Comparison of ENCODE assay signal across 35 mouse cellular contexts in genomic region chr19:37654012-37654411, GRCm38 (mm10). TPM values are rescaled to one million over a fixed set of nuclear protein-coding genes. Genes with fewer than 3 reads are reported as not detected.
DNase-seq lines count a peak whose midpoint lies in the region; ATAC-seq and TF ChIP-seq lines count a peak whose summit lies in the region.
"Had no signal": no experiment of that assay in that cellular context is flagged by ENCODE, and none has a peak within 500 bp of the region (broad histone marks: within the 10 kb centered on the region; RNA-seq: fewer than 3 reads in every experiment).

No protein-coding gene starts in this region.

- no peaks in the 10 kb centered on the region for H3K36me3 ChIP-seq in midbrain, embryonic 11.5 days (ENCODE audit: control insufficient read depth, insufficient read depth, low read length)
- no peaks in the 10 kb centered on the region for H3K36me3 ChIP-seq in midbrain, postnatal 0 days (ENCODE audit: insufficient read depth, low read length)
- H3K36me3 ChIP-seq: heart, embryonic 12.5 days; hindbrain, embryonic 15.5 days; limb, embryonic 12.5 days; lung, embryonic 15.5 days; midbrain, embryonic 12.5 days had no signal

- 12% methylated on average over 5 of the region's 5 CpGs for WGBS in midbrain, embryonic 11.5 days
- 40% methylated on average over 5 of the region's 5 CpGs for WGBS in midbrain, postnatal 0 days

- no peak overlapping the region for H3K4me3 ChIP-seq in midbrain, embryonic 11.5 days (ENCODE audit: low read depth, low read length)
- no peak overlapping the region for H3K4me3 ChIP-seq in midbrain, postnatal 0 days (ENCODE audit: low read depth, low read length)
- no peak overlapping the region for H3K4me3 ChIP-seq in left cerebral cortex, adult 2 months
- H3K4me3 ChIP-seq: heart, adult 2 months; heart, embryonic 12.5 days; hindbrain, embryonic 15.5 days; limb, embryonic 12.5 days; lung, embryonic 15.5 days; midbrain, embryonic 12.5 days had no signal

- DNase-seq in embryo, embryonic 10 days (ENCODE audit: low spot score): peak; percentile 39
- DNase-seq in embryo, embryonic 11 days: no peak
- peak; percentile 86 for DNase-seq in midbrain, embryonic 11.5 days (ENCODE audit: low spot score, missing footprints)
- DNase-seq in midbrain, postnatal 0 days (ENCODE audit: low spot score): no peak
- no peak for DNase-seq in left cerebral cortex, postnatal 4 days
- no peak for DNase-seq in left cerebral cortex, adult 2 months (ENCODE audit: extremely low spot score in 1 of 2, low spot score in 2 of 2)
- DNase-seq: adrenal gland, postnatal 10 days; cerebellum, adult 9-11 months; heart, adult 2 months; heart, postnatal 4 days; kidney, adult 11 months; kidney, postnatal 14 days; layer of hippocampus, adult 9-11 months; lung, postnatal 36 days; right cerebral cortex, postnatal 25 days; thymus, postnatal 25 days had no signal

- H3K4me1 ChIP-seq in midbrain, embryonic 11.5 days (ENCODE audit: control insufficient read depth, insufficient read depth, low read length): peaks cover 22% of the 10 kb centered on the region
- H3K4me1 ChIP-seq in midbrain, postnatal 0 days (ENCODE audit: insufficient read depth, low read length): no peaks in the 10 kb centered on the region
- H3K4me1 ChIP-seq: hindbrain, embryonic 15.5 days; limb, embryonic 12.5 days; lung, embryonic 15.5 days had no signal

- H3K27ac ChIP-seq in midbrain, embryonic 11.5 days (ENCODE audit: low read depth, low read length): no peak overlapping the region
- H3K27ac ChIP-seq in midbrain, postnatal 0 days (ENCODE audit: low read depth, low read length): no peak overlapping the region
- H3K27ac ChIP-seq in left cerebral cortex, adult 2 months: no peak overlapping the region
- H3K27ac ChIP-seq: heart, adult 2 months; hindbrain, embryonic 15.5 days; limb, embryonic 12.5 days; liver, embryonic 14.5 days; lung, embryonic 15.5 days; midbrain, embryonic 12.5 days had no signal

- intact Hi-C loops in left cerebral cortex, postnatal 4 days (cut with DNase I): no loop called here
- intact Hi-C loops in left cerebral cortex, adult 2 months (cut with DNase I): no loop called here

- peaks cover 3% of the 10 kb centered on the region for H3K27me3 ChIP-seq in midbrain, embryonic 11.5 days (ENCODE audit: control insufficient read depth, insufficient read depth, low read length)
- no peaks in the 10 kb centered on the region for H3K27me3 ChIP-seq in midbrain, postnatal 0 days (ENCODE audit: insufficient read depth, low read length)
- H3K27me3 ChIP-seq: CH12.LX; heart, embryonic 12.5 days; hindbrain, embryonic 15.5 days; limb, embryonic 12.5 days; lung, embryonic 15.5 days had no signal

- ATAC-seq in midbrain, embryonic 11.5 days (ENCODE audit: low FRiP score): no peak; the same call in 1 of the 2 replicates
- ATAC-seq in midbrain, postnatal 0 days (ENCODE audit: low FRiP score): no peak
- ATAC-seq in megakaryocyte progenitor cell, adult 5-6 weeks (replicated peaks; ENCODE audit: poor library complexity): peak; percentile 88
- no peak for ATAC-seq in activated CD4-positive, CD25-positive, alpha-beta regulatory T cell, adult 4 months
- ATAC-seq: forebrain, embryonic 16.5 days; inflammation-experienced regulatory T-cells, adult 6 months had no signal

- H3K4me2 ChIP-seq in midbrain, embryonic 11.5 days: no peak overlapping the region
- H3K4me2 ChIP-seq in midbrain, postnatal 0 days (ENCODE audit: low read depth, low read length, poor library complexity, severe bottlenecking): no peak overlapping the region
- H3K4me2 ChIP-seq: heart, embryonic 12.5 days; hindbrain, embryonic 15.5 days; limb, embryonic 12.5 days; lung, embryonic 15.5 days; midbrain, embryonic 12.5 days had no signal

- no peak for TF ChIP-seq CTCF in midbrain, postnatal 0 days (IDR thresholded peaks at IDR 0.05)
- no peak for TF ChIP-seq CTCF in left cerebral cortex, adult 2 months (IDR thresholded peaks at IDR 0.05)

- no peaks in the 10 kb centered on the region for H3K9me3 ChIP-seq in midbrain, embryonic 11.5 days (ENCODE audit: control insufficient read depth, low read length)
- H3K9me3 ChIP-seq in midbrain, postnatal 0 days (ENCODE audit: low read length): no peaks in the 10 kb centered on the region
- H3K9me3 ChIP-seq: G1E; heart, embryonic 12.5 days; hindbrain, embryonic 15.5 days; limb, embryonic 12.5 days; lung, embryonic 15.5 days; midbrain, embryonic 12.5 days had no signal

- H3K9ac ChIP-seq in midbrain, embryonic 11.5 days (ENCODE audit: low read length): no peak overlapping the region
- H3K9ac ChIP-seq in midbrain, postnatal 0 days (replicated peaks; ENCODE audit: low read length, poor library complexity, severe bottlenecking): no peak overlapping the region
- H3K9ac ChIP-seq: heart, embryonic 12.5 days; hindbrain, embryonic 15.5 days; limb, embryonic 12.5 days; liver, embryonic 14.5 days; lung, embryonic 15.5 days; midbrain, embryonic 12.5 days had no signal

RNA-seq across cellular contexts. Expression of gene Cyp26c1, which starts 31.4 kb away (rescaled TPM):
- polyA plus RNA-seq in midbrain, embryonic 11.5 days (2014; fragmentation: Nextera tagmentation; extraction: Ambion mirVana): not detected in 2 replicates
- total RNA-seq in midbrain, postnatal 0 days (2014; rRNA removed): not detected in 2 replicates
- polyA plus RNA-seq in midbrain, postnatal 0 days (2015; fragmentation: Nextera tagmentation; extraction: Ambion mirVana): not detected in 2 replicates
- total RNA-seq in megakaryocyte progenitor cell, adult 5-6 weeks (2015): not detected in 2 replicates
- total RNA-seq in megakaryocyte progenitor cell, adult 5-6 weeks (2017): not detected in 2 replicates
- total RNA-seq in left cerebral cortex, postnatal 4 days (2021): under 1 TPM in 1 of 2 experiments, not detected in 1; 0.22 TPM
- total RNA-seq in left cerebral cortex, adult 2 months (2021): under 1 TPM in 1 of 2 experiments, not detected in 1; 0.38 TPM
- polyA plus RNA-seq in activated CD4-positive, CD25-positive, alpha-beta regulatory T cell, adult 4 months (2017; shearing (Covaris generic)): not detected
- total RNA-seq: CH12.LX; gastrocnemius, adult 8-10 months; heart, adult 2 months; heart, postnatal 4 days; left cerebral cortex, postnatal 14 days; monocyte, adult 5-6 weeks had no signal
- polyA plus RNA-seq: forebrain, embryonic 16.5 days; heart, adult 2 months; heart, embryonic 12.5 days; heart, postnatal 0 days; hindbrain, embryonic 15.5 days; inflammation-experienced regulatory T-cells, adult 6 months; kidney, embryonic 14.5 days; lung, embryonic 15.5 days; midbrain, embryonic 12.5 days; neural tube, embryonic 14.5 days; stomach, embryonic 16.5 days had no signal

RNA-seq across cellular contexts. Expression of gene Cyp26a1, which starts 43.6 kb away (rescaled TPM):
- 0.92 and 1.0 TPM in 2 replicates for polyA plus RNA-seq in midbrain, embryonic 11.5 days (2014; fragmentation: Nextera tagmentation; extraction: Ambion mirVana)
- not detected in 2 replicates for total RNA-seq in midbrain, postnatal 0 days (2014; rRNA removed)
- polyA plus RNA-seq in midbrain, postnatal 0 days (2015; fragmentation: Nextera tagmentation; extraction: Ambion mirVana): 0.09 and 0.11 TPM in 2 replicates
- 0.22 TPM in 1 of 2 replicates, not detected in the other for total RNA-seq in megakaryocyte progenitor cell, adult 5-6 weeks (2015)
- not detected in 2 replicates for total RNA-seq in megakaryocyte progenitor cell, adult 5-6 weeks (2017)
- total RNA-seq in left cerebral cortex, postnatal 4 days (2021): under 1 TPM in 1 of 2 experiments, not detected in 1; 0.20 TPM
- total RNA-seq in left cerebral cortex, adult 2 months (2021): under 1 TPM; 0.26 to 0.38 TPM
- not detected for polyA plus RNA-seq in activated CD4-positive, CD25-positive, alpha-beta regulatory T cell, adult 4 months (2017; shearing (Covaris generic))
- total RNA-seq: monocyte, adult 5-6 weeks had no signal
- polyA plus RNA-seq: forebrain, embryonic 16.5 days; inflammation-experienced regulatory T-cells, adult 6 months; neural tube, embryonic 14.5 days had no signal

Comparison
In these comparisons a context has a peak if more than half of its experiments do, and no peak if none do; other contexts are left out.
1. DNase-seq: peak in embryo, embryonic 10 days (single experiment) and midbrain, embryonic 11.5 days (single experiment); none in embryo, embryonic 11 days (single experiment), midbrain, postnatal 0 days (single experiment), left cerebral cortex, postnatal 4 days (single experiment) and left cerebral cortex, adult 2 months (0 of 2).